Mouse (Mus musculus) kidney, postnatal 10 days (tissue): Measurements from ENCODE around the gene Asic3.

Experiments used
- DNase-seq: peaks from one replicate; pipeline ENCODE4 v3.0.0; 2021; ENCODE audit warnings: mixed read lengths

The Asic3 gene

GRCm38 (mm10) chr5:24452030-24452690, 39.0 kb downstream of the Asic3 start, which contains the start of gene Agap3:
Gene Agap3, plus strand, starts transcription at chr5:24452177.
- peak; percentile 66 for DNase-seq

- peak; percentile 51 for DNase-seq
Observed at GRCm38 (mm10) chr5:24452691-24453233, 39.6 kb downstream of the Asic3 start.

GRCm38 (mm10) chr5:24453283-24453984, 40.2 kb downstream of the Asic3 start:
- DNase-seq, result no peak

- no peak for DNase-seq
Observed at GRCm38 (mm10) chr5:24453985-24454303, 40.8 kb downstream of the Asic3 start.

GRCm38 (mm10) chr5:24455076-24455475, 41.9 kb downstream of the Asic3 start:
- no peak for DNase-seq

GRCm38 (mm10) chr5:24455613-24456012, 42.4 kb downstream of the Asic3 start:
- no peak for DNase-seq

GRCm38 (mm10) chr5:24466762-24467161, 53.6 kb downstream of the Asic3 start:
- no peak for DNase-seq
